Mouse (Mus musculus): ENCODE results near the gene Mrpl58.

GRCm38 (mm10) chr11:115433342-115433741 lies 29.8 kb downstream of the Mrpl58 start:
- no peak for TF ChIP-seq EP300 (IDR thresholded peaks at IDR 0.05; ENCODE audit: low read depth)
- TF ChIP-seq CTCF (IDR thresholded peaks at IDR 0.05; ENCODE audit: low read depth), result no peak

Measured in liver, embryonic 14.5 days (tissue).